Mouse (Mus musculus): ENCODE measurements around the gene Cd5. TPM values are rescaled to one million over a fixed set of nuclear protein-coding genes. Genes with fewer than 3 reads are reported as not detected.
A peak's percentile ranks its signal among the peaks of the same experiment; 100 is the strongest.

The Cd5 gene
- polyA plus RNA-seq, 2 experiments, result 0.16 to 0.23 TPM

DNA sequence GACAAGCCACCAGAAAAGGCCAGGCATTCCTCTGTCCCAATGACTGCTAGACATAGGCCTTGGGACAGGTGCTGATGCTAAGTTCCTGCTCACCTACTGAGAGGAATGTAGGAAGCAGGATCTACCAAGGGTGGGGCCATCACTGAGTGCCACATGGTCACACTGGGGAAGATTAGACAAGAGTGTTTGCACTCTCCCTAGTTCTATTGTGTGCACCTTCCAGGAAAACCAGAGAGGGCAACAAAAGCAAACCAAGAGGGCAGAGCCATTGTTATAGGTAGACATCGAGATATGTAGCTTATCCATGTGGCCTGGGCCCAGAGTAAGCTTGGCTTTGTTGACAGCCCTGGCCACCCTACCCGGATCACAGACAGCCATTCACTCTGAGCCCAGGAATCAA lies 53.1 kb downstream of the Cd5 start:
- no peak overlapping the region for H3K4me3 ChIP-seq (replicated peaks; ENCODE audit: low read length)
- H3K4me2 ChIP-seq (replicated peaks; ENCODE audit: low read depth, low read length, severe bottlenecking), result no peak overlapping the region
- no peaks in the 10 kb centered on the region for H3K9me3 ChIP-seq (ENCODE audit: control insufficient read depth, low read length)
- H3K36me3 ChIP-seq (ENCODE audit: control insufficient read depth, insufficient read depth, low read length), result no peaks in the 10 kb centered on the region
- TF ChIP-seq POLR2A (IDR thresholded peaks at IDR 0.05; ENCODE audit: borderline replicate concordance, extremely low read depth, insufficient read depth, insufficient read length), result no peak
- WGBS, result 79% methylated on average over 2 of the region's 2 CpGs
- no peak for ATAC-seq (ENCODE audit: low FRiP score, low read depth)
- peaks cover 19% of the 10 kb centered on the region; the same call in 1 of the 2 replicates for H3K4me1 ChIP-seq (ENCODE audit: control insufficient read depth, insufficient read depth, low read length)
- no peak overlapping the region for H3K9ac ChIP-seq (ENCODE audit: low read depth, low read length, severe bottlenecking)
- no peaks in the 10 kb centered on the region for H3K27me3 ChIP-seq (ENCODE audit: control insufficient read depth, insufficient read depth, low read length)
- H3K27ac ChIP-seq (replicated peaks; ENCODE audit: low read depth, low read length), result no peak overlapping the region
- no peak for DNase-seq (ENCODE audit: low spot score)

DNA sequence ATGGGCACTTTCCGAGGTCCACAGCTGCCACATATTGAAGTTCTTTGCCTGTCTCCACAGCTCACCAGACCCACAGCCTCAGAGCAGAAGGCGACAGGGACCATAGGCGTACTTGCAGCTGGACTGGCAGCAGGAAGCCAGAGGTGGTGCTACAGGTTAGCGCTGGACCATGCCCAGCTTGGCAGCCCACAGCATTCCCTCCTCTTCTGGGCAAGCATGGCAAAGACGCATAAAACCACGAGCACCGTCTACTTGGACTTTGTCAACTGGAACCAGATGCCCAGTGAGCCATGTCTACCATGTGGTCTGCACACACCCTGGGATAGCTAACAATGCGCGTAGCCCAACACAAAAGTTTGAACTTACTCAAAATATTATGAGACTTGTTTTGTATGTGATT lies 53.7 kb downstream of the Cd5 start:
- TF ChIP-seq POLR2A (IDR thresholded peaks at IDR 0.05; ENCODE audit: borderline replicate concordance, extremely low read depth, insufficient read depth, insufficient read length), result no peak
- no peak for DNase-seq (ENCODE audit: low spot score)
- 81% methylated on average over 9 of the region's 9 CpGs for WGBS
- no peaks in the 10 kb centered on the region for H3K27me3 ChIP-seq (ENCODE audit: control insufficient read depth, insufficient read depth, low read length)
- no peaks in the 10 kb centered on the region for H3K9me3 ChIP-seq (ENCODE audit: control insufficient read depth, low read length)
- H3K4me3 ChIP-seq (replicated peaks; ENCODE audit: low read length), result no peak overlapping the region
- no peak overlapping the region for H3K9ac ChIP-seq (ENCODE audit: low read depth, low read length, severe bottlenecking)
- no peaks in the 10 kb centered on the region for H3K36me3 ChIP-seq (ENCODE audit: control insufficient read depth, insufficient read depth, low read length)
- H3K4me2 ChIP-seq (replicated peaks; ENCODE audit: low read depth, low read length, severe bottlenecking), result no peak overlapping the region
- peaks cover 15% of the 10 kb centered on the region; the same call in 1 of the 2 replicates for H3K4me1 ChIP-seq (ENCODE audit: control insufficient read depth, insufficient read depth, low read length)
- no peak overlapping the region for H3K27ac ChIP-seq (replicated peaks; ENCODE audit: low read depth, low read length)
- no peak for ATAC-seq (ENCODE audit: low FRiP score, low read depth)

DNA sequence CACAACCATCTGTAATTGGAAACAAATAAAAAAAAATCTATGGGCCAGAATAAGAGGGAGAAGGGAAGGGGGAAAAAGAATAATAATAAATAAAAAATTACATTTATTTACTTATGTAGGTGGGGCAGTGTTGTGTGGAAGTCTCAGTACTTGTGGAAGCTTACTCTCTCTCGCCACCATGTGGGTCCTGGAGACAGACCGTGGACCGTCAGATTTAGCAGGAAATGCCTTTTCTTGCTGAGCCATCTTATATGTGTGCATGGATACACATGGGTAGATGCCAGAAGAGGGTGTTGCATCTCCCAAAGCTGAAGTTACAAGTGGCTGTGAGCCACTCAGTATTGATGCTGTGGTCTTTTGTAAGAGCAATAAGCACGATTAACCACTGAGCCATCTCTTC lies 57.2 kb downstream of the Cd5 start:
- WGBS, result 55% methylated on average over 4 of the region's 4 CpGs
- H3K9ac ChIP-seq (ENCODE audit: low read depth, low read length, severe bottlenecking), result no peak overlapping the region
- TF ChIP-seq POLR2A (IDR thresholded peaks at IDR 0.05; ENCODE audit: borderline replicate concordance, extremely low read depth, insufficient read depth, insufficient read length), result no peak
- no peaks in the 10 kb centered on the region for H3K36me3 ChIP-seq (ENCODE audit: control insufficient read depth, insufficient read depth, low read length)
- H3K4me2 ChIP-seq (replicated peaks; ENCODE audit: low read depth, low read length, severe bottlenecking), result no peak overlapping the region
- no peak overlapping the region for H3K27ac ChIP-seq (replicated peaks; ENCODE audit: low read depth, low read length)
- DNase-seq (ENCODE audit: low spot score), result no peak
- 0 out of 2 replicates have a peak, but pooled peaks cover 3% of the 10 kb centered on the region for H3K4me1 ChIP-seq (ENCODE audit: control insufficient read depth, insufficient read depth, low read length)
- no peaks in the 10 kb centered on the region for H3K27me3 ChIP-seq (ENCODE audit: control insufficient read depth, insufficient read depth, low read length)
- H3K4me3 ChIP-seq (replicated peaks; ENCODE audit: low read length), result no peak overlapping the region
- ATAC-seq (ENCODE audit: low FRiP score, low read depth), result no peak
- no peaks in the 10 kb centered on the region for H3K9me3 ChIP-seq (ENCODE audit: control insufficient read depth, low read length)

GRCm38 (mm10) chr19:10678772-10679067 lies 60.1 kb downstream of the Cd5 start:
- Histone ChIP-seq H3K27me3 (ENCODE audit: control insufficient read depth, insufficient read depth, low read length) (no peaks in the 10 kb centered on the region), H3K4me2 (replicated peaks; ENCODE audit: low read depth, low read length, severe bottlenecking) (no peak overlapping the region), H3K36me3 (ENCODE audit: control insufficient read depth, insufficient read depth, low read length) (no peaks in the 10 kb centered on the region), H3K27ac (replicated peaks; ENCODE audit: low read depth, low read length) (no peak overlapping the region), H3K9ac (ENCODE audit: low read depth, low read length, severe bottlenecking) (no peak overlapping the region), H3K4me1 (ENCODE audit: control insufficient read depth, insufficient read depth, low read length) (0 out of 2 replicates have a peak, but pooled peaks cover 3% of the 10 kb centered on the region), H3K9me3 (ENCODE audit: control insufficient read depth, low read length) (no peaks in the 10 kb centered on the region), H3K4me3 (replicated peaks; ENCODE audit: low read length) (no peak overlapping the region)
- ATAC-seq (ENCODE audit: low FRiP score, low read depth) (no peak), DNase-seq (ENCODE audit: low spot score) (no peak)
- WGBS, result 83% methylated on average over 1 of the region's 1 CpGs
- no peak for TF ChIP-seq POLR2A (IDR thresholded peaks at IDR 0.05; ENCODE audit: borderline replicate concordance, extremely low read depth, insufficient read depth, insufficient read length)

DNA sequence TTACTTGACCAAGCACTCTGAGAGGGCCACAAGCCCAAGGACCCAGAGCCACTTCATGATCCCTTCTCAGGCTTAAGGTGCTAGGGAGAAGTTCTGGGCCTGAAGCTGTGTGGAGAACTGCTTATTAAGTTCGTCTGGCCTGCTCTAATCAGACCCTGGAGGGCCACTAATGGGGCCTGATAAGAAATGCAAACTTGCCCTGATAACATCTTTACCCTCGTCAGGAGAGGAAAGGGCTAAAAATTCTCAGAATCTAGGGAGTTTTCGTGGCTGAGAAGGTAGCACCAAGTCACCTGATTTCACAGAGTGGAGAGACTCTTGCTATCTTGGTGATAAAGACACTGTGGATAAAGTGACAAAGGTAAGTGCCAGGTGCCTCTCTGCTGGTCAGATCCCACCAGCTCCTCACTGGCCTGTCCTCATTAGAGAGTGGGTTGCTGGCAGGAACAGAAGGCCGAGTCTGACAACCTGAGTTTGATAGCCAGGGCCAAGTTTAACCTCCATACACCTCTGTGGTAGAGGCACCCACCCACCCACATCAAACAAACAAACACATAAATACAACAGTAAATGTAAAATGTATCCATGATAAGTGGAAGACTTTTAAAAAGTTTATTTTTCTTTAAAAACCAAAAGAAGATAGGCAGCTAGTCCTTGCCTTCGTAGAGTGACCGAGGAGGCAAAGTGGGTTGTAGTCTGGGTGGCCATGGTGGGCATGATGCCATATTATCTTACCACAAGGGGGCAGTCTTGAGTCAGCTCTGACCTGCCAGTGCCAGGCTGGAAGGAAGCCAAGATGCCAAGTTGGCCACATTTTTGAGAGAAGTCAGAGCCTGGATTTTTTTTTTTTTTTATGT lies 60.7 kb downstream of the Cd5 start, which contains the start of gene Pga5:
Pga5 (minus strand) TSS at position 157 of the 857 bp plus-strand sequence.
- no peaks in the 10 kb centered on the region for H3K36me3 ChIP-seq (ENCODE audit: control insufficient read depth, insufficient read depth, low read length)
- H3K4me1 ChIP-seq (ENCODE audit: control insufficient read depth, insufficient read depth, low read length), result 0 out of 2 replicates have a peak, but pooled peaks cover 3% of the 10 kb centered on the region
- ATAC-seq (ENCODE audit: low FRiP score, low read depth), result no peak
- H3K4me2 ChIP-seq (replicated peaks; ENCODE audit: low read depth, low read length, severe bottlenecking), result no peak within 1 kb of the TSS
- 35% methylated on average over 6 of the region's 6 CpGs for WGBS
- no peak within 1 kb of the TSS for H3K9ac ChIP-seq (ENCODE audit: low read depth, low read length, severe bottlenecking)
- H3K27ac ChIP-seq (replicated peaks; ENCODE audit: low read depth, low read length), result no peak within 1 kb of the TSS
- TF ChIP-seq POLR2A (IDR thresholded peaks at IDR 0.05; ENCODE audit: borderline replicate concordance, extremely low read depth, insufficient read depth, insufficient read length), result no peak
- no peaks in the 10 kb centered on the region for H3K9me3 ChIP-seq (ENCODE audit: control insufficient read depth, low read length)
- H3K27me3 ChIP-seq (ENCODE audit: control insufficient read depth, insufficient read depth, low read length), result no peaks in the 10 kb centered on the region
- DNase-seq (ENCODE audit: low spot score), result peak; percentile 81
- H3K4me3 ChIP-seq (replicated peaks; ENCODE audit: low read length), result no peak within 1 kb of the TSS

All from limb, embryonic 14.5 days (tissue).